Mouse (Mus musculus) kidney, embryonic 16.5 days (tissue): ENCODE data around the gene Blnk. TPM values are rescaled to one million over a fixed set of nuclear protein-coding genes. Genes with fewer than 3 reads are reported as not detected.

Source experiments
- microRNA-seq: library from miRNA; unstranded; fragments of <30 nt; microRNA quantifications from one replicate; pipeline ENCODE4, GENCODE M21; 2016
- polyA plus RNA-seq: library from polyadenylated mRNA; unstranded; fragments of >200 nt; fragmentation: Nextera tagmentation; extraction: Ambion mirVana; gene quantifications from 2 replicates; pipeline ENCODE4 v1.2.1, GENCODE M21; 2015

The Blnk gene
- polyA plus RNA-seq, 1 experiment from 2014 or later: 19.2 TPM

Small RNA genes lying within 50 kb of the gene (microRNA-seq; reads per million reads assigned to microRNA genes)
- 1.3 reads per million for gene Mir8092

Other genes starting within 250 kb of the Blnk start
- gene Cc2d2b, start 245.8 kb downstream of the Blnk start, polyA plus RNA-seq: 0.04 TPM in 1 of 2 replicates, not detected in the other
- 14.3 and 14.4 TPM in 2 replicates for gene Ccnj, start 163.3 kb downstream of the Blnk start, polyA plus RNA-seq
- 11.6 and 12.7 TPM in 2 replicates for gene Zfp518a, start 99.8 kb downstream of the Blnk start, polyA plus RNA-seq
- 0.15 TPM in 1 of 2 replicates, not detected in the other for gene Dntt, start 34.7 kb upstream of the Blnk start, polyA plus RNA-seq
- gene Opalin, start 82.6 kb upstream of the Blnk start, polyA plus RNA-seq: not detected in 2 replicates
- gene Tll2, start 212.3 kb upstream of the Blnk start, polyA plus RNA-seq: 0.06 TPM in 1 of 2 replicates, not detected in the other